Mouse (Mus musculus) erythroblast, embryonic 14.5 days (primary cell): ENCODE measurements around the gene Cacna2d3. TPM values are rescaled to one million over a fixed set of nuclear protein-coding genes. Genes with fewer than 3 reads are reported as not detected.

Experiments used
- H3K27me3 ChIP-seq: 2 replicates; pipeline ENCODE4 v1.6.1; 2012; ENCODE audit warnings: inconsistent platforms; ENCODE audit not compliant: control insufficient read depth
- H3K36me3 ChIP-seq: 2 replicates; pipeline ENCODE4 v1.6.1; 2012; ENCODE audit warnings: mild to moderate bottlenecking, inconsistent platforms; ENCODE audit not compliant: control insufficient read depth
- H3K4me1 ChIP-seq: 2 replicates; pipeline ENCODE4 v1.6.1; 2012; ENCODE audit warnings: inconsistent platforms; ENCODE audit not compliant: control insufficient read depth
- H3K4me3 ChIP-seq: replicated peaks from 2 replicates; pipeline ENCODE3; 2012; ENCODE audit warnings: moderate library complexity, mild to moderate bottlenecking, inconsistent platforms
- H3K9me3 ChIP-seq: 2 replicates; pipeline ENCODE4 v1.6.1; 2012; ENCODE audit warnings: low read length, inconsistent platforms, mixed read lengths; ENCODE audit not compliant: control insufficient read depth
- GATA1 ChIP-seq: IDR thresholded peaks from 2 replicates; pipeline ENCODE4 v1.6.1; 2012; ENCODE audit warnings: low read length, inconsistent platforms, mixed read lengths
- TAL1 ChIP-seq: IDR thresholded peaks from 3 replicates; pipeline ENCODE4 v1.6.1; 2012; ENCODE audit warnings: low read length, inconsistent platforms, mixed read lengths
- polyA plus RNA-seq: library from polyadenylated mRNA; stranded (reverse); fragments of >175 nt; gene quantifications from 2 replicates; pipeline ENCODE4 v1.2.3, GENCODE M21; 2012

The Cacna2d3 gene
- polyA plus RNA-seq, 1 experiment: 0.14 TPM

DNA sequence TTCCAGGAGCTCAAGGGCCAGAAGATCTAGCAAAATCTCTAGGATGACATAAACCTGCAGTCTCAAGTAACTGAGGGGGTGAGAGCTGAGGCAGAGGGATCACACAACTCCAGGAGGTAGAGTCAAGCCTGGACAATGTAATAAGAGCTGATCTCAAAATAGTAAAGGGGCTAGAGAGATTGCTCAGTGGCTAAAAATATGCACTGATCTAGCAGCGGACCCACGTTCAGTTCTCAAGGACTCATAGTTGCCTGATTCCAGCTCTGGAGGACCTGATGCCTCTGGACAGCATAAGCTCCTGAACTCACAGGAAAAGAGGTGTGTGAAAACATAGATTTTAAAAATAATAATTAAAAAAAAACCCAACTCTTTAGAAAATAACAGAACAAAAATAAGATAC, 493.7 kb downstream of the Cacna2d3 start:
- Histone ChIP-seq H3K9me3 (no peaks in the 10 kb centered on the region), H3K4me1 (no peaks in the 10 kb centered on the region), H3K4me3 (no peak overlapping the region), H3K27me3 (no peaks in the 10 kb centered on the region), H3K36me3 (no peaks in the 10 kb centered on the region)
- TF ChIP-seq GATA1 (no peak), TAL1 (no peak)

DNA sequence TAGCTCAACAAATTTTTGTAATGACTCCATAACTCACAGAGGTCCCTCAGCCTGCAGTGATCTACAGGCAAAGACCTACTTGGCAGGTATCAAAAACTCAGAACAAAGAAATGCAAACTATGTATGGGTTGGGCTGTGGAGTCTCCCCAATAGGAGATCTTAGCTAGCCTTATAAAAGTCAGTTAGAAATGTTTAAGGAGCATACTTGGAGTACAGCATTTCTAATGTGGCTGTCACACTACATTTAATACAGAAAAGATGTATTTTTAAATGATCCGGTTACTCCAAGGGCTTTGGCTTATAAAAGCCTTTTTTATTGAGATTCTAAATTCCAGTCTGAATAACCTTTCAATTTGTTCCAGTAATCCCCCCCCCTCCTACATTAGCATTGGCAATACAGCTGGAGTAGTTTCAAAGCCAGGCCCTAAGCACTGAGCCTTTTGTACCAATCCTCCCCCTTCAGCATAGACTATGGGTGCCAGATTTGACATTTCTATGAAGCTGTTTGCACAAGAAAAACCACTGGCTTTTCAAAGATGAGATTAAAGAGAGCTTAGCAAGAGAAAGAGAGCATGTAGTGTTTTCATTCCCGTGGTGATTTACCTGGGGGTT, 495.8 kb downstream of the Cacna2d3 start:
- H3K27me3 ChIP-seq: no peaks in the 10 kb centered on the region
- no peak for TF ChIP-seq TAL1
- no peak for TF ChIP-seq GATA1

DNA sequence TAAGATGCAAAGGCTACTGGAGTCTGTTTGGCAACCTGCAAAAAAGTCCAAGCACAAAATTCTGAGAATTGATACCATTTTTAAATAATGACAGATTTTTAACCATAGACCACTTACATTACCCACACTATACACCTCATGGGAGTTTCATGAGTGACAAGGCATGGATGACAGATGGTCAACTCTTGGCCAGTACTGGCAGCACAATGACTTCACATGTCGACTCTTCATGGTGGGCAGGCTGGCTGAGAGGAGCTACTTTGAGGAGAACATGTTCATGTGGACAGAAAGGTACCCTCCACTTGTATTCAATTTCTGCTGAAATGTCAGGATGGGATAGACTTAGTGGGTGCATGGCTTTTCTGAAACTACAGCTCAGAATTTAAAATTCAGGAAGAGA, 498.7 kb downstream of the Cacna2d3 start:
- Histone ChIP-seq H3K4me3 (no peak overlapping the region), H3K9me3 (peaks cover 3% of the 10 kb centered on the region), H3K4me1 (no peaks in the 10 kb centered on the region), H3K27me3 (no peaks in the 10 kb centered on the region), H3K36me3 (no peaks in the 10 kb centered on the region)
- TF ChIP-seq TAL1 (no peak), GATA1 (no peak)

More for the DNA sequence above, 495.8 kb downstream of the Cacna2d3 start:
- Histone ChIP-seq H3K4me1 (no peaks in the 10 kb centered on the region), H3K4me3 (no peak overlapping the region), H3K9me3 (no peaks in the 10 kb centered on the region), H3K36me3 (no peaks in the 10 kb centered on the region)

DNA sequence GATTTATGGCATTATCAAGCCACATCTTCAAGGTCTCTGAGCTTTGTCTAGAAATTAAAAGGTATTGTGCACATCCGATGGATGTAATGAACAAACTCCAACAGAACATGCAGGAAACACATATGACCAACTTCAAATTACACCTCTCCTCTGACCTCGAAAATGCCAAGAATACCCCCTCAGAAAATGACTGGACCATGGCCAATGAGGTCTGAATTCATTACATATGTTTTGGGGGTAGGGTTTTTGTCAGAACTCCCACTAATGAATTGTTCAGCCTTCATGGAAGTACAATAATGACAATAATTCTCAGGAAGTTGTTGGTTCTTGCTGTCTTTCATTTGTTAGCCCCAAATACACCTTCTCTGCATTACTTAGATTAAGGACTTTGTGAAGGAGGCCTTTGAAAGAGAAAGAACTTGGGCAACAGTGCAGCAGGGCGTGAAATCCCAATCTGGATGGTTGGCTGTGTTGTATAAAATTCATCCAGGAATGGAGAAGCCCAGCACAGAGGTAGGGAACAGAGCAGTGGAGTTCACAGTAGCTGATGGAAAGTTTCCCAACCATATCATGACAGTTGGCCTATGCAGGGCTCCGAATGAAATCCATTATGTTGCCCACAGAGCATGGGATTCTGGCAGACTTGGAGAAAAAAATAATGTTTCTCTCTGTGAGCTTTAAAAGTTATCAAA, 499.3 kb downstream of the Cacna2d3 start:
- no peaks in the 10 kb centered on the region for H3K36me3 ChIP-seq
- no peaks in the 10 kb centered on the region for H3K27me3 ChIP-seq
- TF ChIP-seq TAL1 (no peak), GATA1 (no peak)
- H3K4me1 ChIP-seq: no peaks in the 10 kb centered on the region
- H3K9me3 ChIP-seq: peaks cover 3% of the 10 kb centered on the region
- H3K4me3 ChIP-seq: no peak overlapping the region

DNA sequence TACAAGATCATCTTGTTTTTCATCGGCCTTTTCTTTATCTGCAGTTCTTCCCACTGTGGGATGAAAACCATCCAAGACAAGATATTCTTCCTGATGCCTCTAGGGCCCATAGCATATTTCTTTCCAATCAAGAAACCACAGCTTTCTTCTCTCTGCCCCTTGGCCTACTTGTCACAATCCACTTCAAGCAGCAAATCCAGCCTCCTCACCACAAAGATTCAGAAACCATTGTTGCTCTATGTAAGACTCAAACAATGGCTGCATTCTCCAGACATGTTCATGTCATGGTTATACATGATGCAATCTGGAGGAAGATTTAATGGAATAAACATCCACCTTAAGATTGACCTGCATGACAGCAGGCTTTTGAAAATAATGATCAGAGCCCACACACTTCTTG, 505.6 kb downstream of the Cacna2d3 start:
- H3K27me3 ChIP-seq: no peaks in the 10 kb centered on the region
- no peak overlapping the region for H3K4me3 ChIP-seq
- TF ChIP-seq TAL1 (no peak), GATA1 (no peak)
- H3K4me1 ChIP-seq: no peaks in the 10 kb centered on the region
- peaks cover 3% of the 10 kb centered on the region for H3K9me3 ChIP-seq
- H3K36me3 ChIP-seq: no peaks in the 10 kb centered on the region

DNA sequence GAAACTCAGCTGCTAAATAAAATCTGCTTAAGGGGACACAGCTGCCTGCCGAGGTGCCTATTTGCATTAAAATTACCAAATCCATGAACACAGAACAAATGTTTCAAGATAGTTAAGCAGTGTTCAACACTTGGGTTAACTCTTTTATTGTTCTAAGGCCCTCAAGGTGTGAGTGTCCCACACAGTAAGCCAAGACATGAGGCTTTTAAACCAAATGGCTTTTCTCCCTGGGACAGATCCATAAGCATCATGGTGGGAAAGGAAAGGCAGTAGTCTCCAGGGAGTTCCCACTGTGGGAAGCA, 516.7 kb downstream of the Cacna2d3 start:
- Histone ChIP-seq H3K27me3 (no peaks in the 10 kb centered on the region), H3K4me3 (no peak overlapping the region), H3K9me3 (no peaks in the 10 kb centered on the region), H3K36me3 (no peaks in the 10 kb centered on the region), H3K4me1 (no peaks in the 10 kb centered on the region)
- TF ChIP-seq TAL1: no peak
- TF ChIP-seq GATA1: no peak

DNA sequence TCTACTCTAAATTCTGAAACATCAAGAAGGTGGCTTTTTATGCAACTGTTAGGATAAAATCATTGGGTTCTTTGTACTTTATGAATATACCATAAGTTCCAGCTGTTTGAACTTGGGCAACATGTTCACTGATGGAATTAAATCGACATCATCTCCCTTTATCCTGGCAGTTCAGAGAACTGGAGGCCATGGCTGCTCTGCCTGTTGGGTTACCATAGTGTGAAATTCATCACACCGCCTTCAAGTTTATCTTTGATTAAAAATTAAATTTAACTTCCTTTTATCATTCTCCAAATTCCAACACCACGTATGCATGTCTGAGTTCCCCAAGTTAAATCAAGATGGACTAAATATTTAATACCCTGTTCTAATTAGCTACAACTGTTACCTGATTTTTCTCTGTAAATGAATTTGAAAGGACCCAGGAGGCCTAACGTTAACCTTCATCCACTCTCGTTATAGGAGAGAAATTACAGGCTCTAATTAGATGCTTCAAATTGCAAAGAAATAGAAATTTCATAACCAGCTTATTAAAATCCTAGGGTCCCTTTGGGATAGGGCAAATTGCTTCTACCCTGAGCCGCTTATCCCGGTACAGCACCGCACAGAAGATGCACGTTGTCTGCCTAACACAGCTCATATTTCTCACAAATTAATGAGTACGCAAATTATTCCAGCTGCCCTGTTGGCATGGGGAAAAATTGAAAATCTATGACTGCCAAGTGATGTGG, 517.3 kb downstream of the Cacna2d3 start:
- Histone ChIP-seq H3K27me3 (no peaks in the 10 kb centered on the region), H3K4me1 (no peaks in the 10 kb centered on the region), H3K36me3 (no peaks in the 10 kb centered on the region), H3K4me3 (no peak overlapping the region), H3K9me3 (no peaks in the 10 kb centered on the region)
- TF ChIP-seq TAL1: no peak
- TF ChIP-seq GATA1: no peak

DNA sequence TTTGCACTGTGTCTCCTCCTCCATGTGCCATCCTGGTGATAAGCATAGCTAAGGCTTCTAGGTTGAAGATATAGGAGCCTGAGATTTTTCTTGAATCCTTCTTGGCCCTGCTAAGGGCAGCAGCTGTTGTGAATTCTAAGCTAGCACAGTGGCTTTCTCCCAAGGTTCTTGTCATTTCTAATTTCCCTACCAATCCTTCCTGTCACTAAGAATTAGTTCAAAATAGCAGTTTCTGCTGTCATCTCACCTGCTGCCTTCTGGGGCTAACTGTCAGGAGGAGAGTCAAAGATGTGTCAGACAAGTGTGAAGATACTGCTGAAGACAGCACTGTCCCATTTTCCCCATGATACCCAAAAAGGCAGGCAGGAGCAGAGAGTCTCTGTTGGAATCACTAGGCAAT, 525.5 kb downstream of the Cacna2d3 start:
- TF ChIP-seq TAL1: no peak
- no peak for TF ChIP-seq GATA1
- no peaks in the 10 kb centered on the region for H3K4me1 ChIP-seq
- no peaks in the 10 kb centered on the region for H3K36me3 ChIP-seq
- H3K27me3 ChIP-seq: no peaks in the 10 kb centered on the region
- peaks cover 3% of the 10 kb centered on the region; the same call in 1 of the 2 replicates for H3K9me3 ChIP-seq
- H3K4me3 ChIP-seq: no peak overlapping the region

DNA sequence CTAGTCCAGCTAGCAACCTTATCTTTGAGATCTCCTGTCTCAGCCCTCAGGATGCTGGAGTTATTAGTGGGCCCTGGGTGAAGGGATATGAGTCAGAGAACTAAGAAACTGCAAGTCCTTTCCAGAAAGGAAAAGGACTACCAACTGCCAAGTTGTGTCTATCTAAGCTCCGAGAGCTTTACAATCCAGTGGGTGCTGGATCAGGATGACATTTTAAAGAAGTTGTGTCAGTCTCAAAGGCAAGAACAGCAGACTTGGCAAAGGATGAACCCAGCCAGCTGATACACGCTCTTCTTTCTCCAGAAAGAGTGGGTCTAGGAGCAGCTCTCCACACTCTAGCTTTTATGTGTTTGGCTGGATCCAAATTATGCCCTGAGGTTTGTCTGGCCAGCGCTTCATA, 530.2 kb downstream of the Cacna2d3 start:
- TF ChIP-seq GATA1 (no peak), TAL1 (no peak)
- Histone ChIP-seq H3K9me3 (peaks cover 3% of the 10 kb centered on the region; the same call in 1 of the 2 replicates), H3K36me3 (no peaks in the 10 kb centered on the region), H3K4me3 (no peak overlapping the region), H3K27me3 (no peaks in the 10 kb centered on the region), H3K4me1 (no peaks in the 10 kb centered on the region)
